Mouse (Mus musculus): ENCODE measurements at regions not wholly inside any gene's neighbourhood (a gene's known extent, or its start where the extent isn't known, plus 50 kb on each side); places are given as distances from the start of the nearest gene placed in this dataset.

DNA sequence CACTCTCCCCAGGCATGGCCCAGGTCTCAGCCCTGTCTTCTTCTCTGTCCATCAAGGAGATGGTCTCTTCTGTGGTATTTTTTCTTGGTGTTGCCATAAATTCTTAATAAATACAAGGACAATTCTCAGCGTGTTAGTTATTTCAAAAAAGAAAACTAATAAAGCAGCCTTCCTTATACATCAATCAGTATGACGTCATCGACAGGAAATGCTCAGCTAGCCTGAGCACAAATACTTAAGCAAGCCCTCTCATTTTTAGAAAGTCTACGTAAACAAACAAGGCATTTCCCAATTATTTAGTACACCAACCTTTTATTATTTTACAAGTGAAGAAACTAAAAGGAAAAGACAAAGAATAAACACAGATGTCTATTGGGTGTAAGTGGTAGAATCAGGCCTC is 218.6 kb upstream of the Smim15 start:
- TF ChIP-seq CTCF (IDR thresholded peaks at IDR 0.05; ENCODE audit: insufficient read depth, low read depth, low read length) (no peak), POLR2A (IDR thresholded peaks at IDR 0.05; ENCODE audit: insufficient read depth, low read depth, low read length) (no peak)
